Mouse (Mus musculus) lung, embryonic 16.5 days (tissue): ENCODE data around the gene Snx32. TPM values are rescaled to one million over a fixed set of nuclear protein-coding genes. Genes with fewer than 3 reads are reported as not detected.

Source experiments
- ATAC-seq: fragments of 200-750 bp; cut with Nextera tagmentation; 2 replicates; pipeline ENCODE4 v1.8.0; 2017; ENCODE audit warnings: low read depth, mild to moderate bottlenecking, moderate library complexity
- H3K27ac ChIP-seq: fragments of 300-500 bp; sonication (generic); 2 replicates; pipeline ENCODE4 v1.5.1; 2014; ENCODE audit warnings: mild to moderate bottlenecking, control low read depth, low read length
- H3K27me3 ChIP-seq: fragments of 300-500 bp; sonication (generic); 2 replicates; pipeline ENCODE4 v1.6.1; 2014; ENCODE audit warnings: low read depth, low read length, mixed read lengths; ENCODE audit not compliant: control insufficient read depth, insufficient read depth
- H3K36me3 ChIP-seq: fragments of 300-500 bp; sonication (generic); 2 replicates; pipeline ENCODE4 v1.6.1; 2014; ENCODE audit warnings: low read length; ENCODE audit not compliant: control insufficient read depth, insufficient read depth
- H3K4me1 ChIP-seq: fragments of 300-500 bp; sonication (generic); replicated peaks from 2 replicates; pipeline ENCODE4 v1.6.1; 2014; ENCODE audit warnings: low read length, mixed read lengths; ENCODE audit not compliant: control insufficient read depth, insufficient read depth
- H3K4me2 ChIP-seq: fragments of 300-500 bp; sonication (generic); 2 replicates; pipeline ENCODE4 v1.6.1; 2014; ENCODE audit warnings: low read depth, low read length, control low read depth
- H3K4me3 ChIP-seq: fragments of 300-500 bp; sonication (generic); 2 replicates; pipeline ENCODE4 v1.5.1; 2014; ENCODE audit warnings: mild to moderate bottlenecking, low read length, control low read depth
- H3K9ac ChIP-seq: fragments of 300-500 bp; sonication (generic); 2 replicates; pipeline ENCODE4 v1.6.1; 2014; ENCODE audit warnings: low read length, control low read depth
- H3K9me3 ChIP-seq: fragments of 300-500 bp; sonication (generic); 2 replicates; pipeline ENCODE4 v1.6.1; 2016; ENCODE audit warnings: low read length; ENCODE audit not compliant: control insufficient read depth
- WGBS: fragments of 180-500 bp; shearing (Covaris S2); extraction: QIAGEN DNeasy Blood & Tissue Kit; methylation state at CpG from one replicate; pipeline ENCODE4 v1.1.7; 2014; 5-methylcytosine and 5-hydroxymethylcytosine counted together
- polyA plus RNA-seq: library from polyadenylated mRNA; unstranded; fragments of >200 nt; fragmentation: Nextera tagmentation; extraction: Ambion mirVana; gene quantifications from 2 replicates; pipeline ENCODE4 v1.2.1, GENCODE M21; 2015

The Snx32 gene
- polyA plus RNA-seq, 1 experiment from 2014 or later: 7.4 TPM

- no peaks in the 10 kb centered on the region for H3K36me3 ChIP-seq
- H3K27me3 ChIP-seq: peaks cover 31% of the 10 kb centered on the region
- no peak overlapping the region for H3K4me3 ChIP-seq
- H3K9me3 ChIP-seq: peaks cover 5% of the 10 kb centered on the region; the same call in 1 of the 2 replicates
- ATAC-seq: 0 out of 2 replicates have a peak, but pooled peaks have one; percentile 34
- peaks cover 19% of the 10 kb centered on the region for H3K4me1 ChIP-seq
- H3K9ac ChIP-seq: 0 out of 2 replicates have a peak overlapping the region, but pooled peaks have one; percentile 31
- 30% methylated on average over 7 of the region's 7 CpGs for WGBS
- no peak overlapping the region for H3K4me2 ChIP-seq
- H3K27ac ChIP-seq: no peak overlapping the region
These were observed 65.4 kb downstream of the Snx32 start for GRCm38 (mm10) chr19:5444954-5445353.

- Histone ChIP-seq H3K9me3 (peaks cover 5% of the 10 kb centered on the region; the same call in 1 of the 2 replicates), H3K4me1 (peaks cover 19% of the 10 kb centered on the region), H3K27me3 (peaks cover 29% of the 10 kb centered on the region), H3K9ac (no peak overlapping the region), H3K36me3 (no peaks in the 10 kb centered on the region), H3K4me3 (no peak overlapping the region), H3K4me2 (no peak overlapping the region), H3K27ac (no peak overlapping the region)
- no peak for ATAC-seq
- 51% methylated on average over 9 of the region's 9 CpGs for WGBS
These were observed 65.9 kb downstream of the Snx32 start for GRCm38 (mm10) chr19:5444371-5444908.

Other genes with a start within 250 kb of the Snx32 start
- gene Pacs1, start 237.4 kb downstream of the Snx32 start, polyA plus RNA-seq: 16.5 and 21.0 TPM in 2 replicates
- gene Sf3b2, start 215.1 kb downstream of the Snx32 start, polyA plus RNA-seq: 322 TPM in 2 replicates
- gene Gal3st3, start 212.2 kb downstream of the Snx32 start, polyA plus RNA-seq: 1.4 and 2.0 TPM in 2 replicates
- gene Catsper1, start 174.8 kb downstream of the Snx32 start, polyA plus RNA-seq: not detected in 2 replicates
- gene Cst6, start 161.0 kb downstream of the Snx32 start, polyA plus RNA-seq: 0.67 and 1.4 TPM in 2 replicates
- gene Eif1ad, start 143.8 kb downstream of the Snx32 start, polyA plus RNA-seq: 49.4 and 50.1 TPM in 2 replicates
- gene Banf1, start 143.4 kb downstream of the Snx32 start, polyA plus RNA-seq: 433 and 448 TPM in 2 replicates
- 67.4 and 69.7 TPM in 2 replicates for gene Sart1, start 121.8 kb downstream of the Snx32 start, polyA plus RNA-seq
- gene Tsga10ip, start 108.0 kb downstream of the Snx32 start, polyA plus RNA-seq: 1.3 and 1.5 TPM in 2 replicates
- gene Drap1, start 85.6 kb downstream of the Snx32 start, polyA plus RNA-seq: 263 and 265 TPM in 2 replicates
- 20.7 and 28.3 TPM in 2 replicates for gene AI837181, start 85.4 kb downstream of the Snx32 start, polyA plus RNA-seq
- not detected in 2 replicates for gene Fosl1, start 63.0 kb downstream of the Snx32 start, polyA plus RNA-seq
- 7.5 and 7.7 TPM in 2 replicates for gene Ccdc85b, start 52.6 kb downstream of the Snx32 start, polyA plus RNA-seq
- 111 and 119 TPM in 2 replicates for gene Fibp, start 49.9 kb downstream of the Snx32 start, polyA plus RNA-seq
- 2.2 and 3.8 TPM in 2 replicates for gene Ctsw, start 42.0 kb downstream of the Snx32 start, polyA plus RNA-seq
- 197 and 200 TPM in 2 replicates for gene Efemp2, start 36.6 kb downstream of the Snx32 start, polyA plus RNA-seq
- 45.7 and 51.4 TPM in 2 replicates for gene Mus81, start 22.1 kb downstream of the Snx32 start, polyA plus RNA-seq
- 2,553 and 2,793 TPM in 2 replicates for gene Cfl1, start 20.1 kb downstream of the Snx32 start, polyA plus RNA-seq
- gene 1700020D05Rik, start 6.8 kb downstream of the Snx32 start, polyA plus RNA-seq: not detected in 2 replicates
- gene Ovol1, start 50.1 kb upstream of the Snx32 start, polyA plus RNA-seq: 2.6 and 3.7 TPM in 2 replicates
- gene Ap5b1, start 57.5 kb upstream of the Snx32 start, polyA plus RNA-seq: 6.1 and 7.0 TPM in 2 replicates
- gene Rnaseh2c, start 91.3 kb upstream of the Snx32 start, polyA plus RNA-seq: 131 and 159 TPM in 2 replicates
- gene Kat5, start 99.7 kb upstream of the Snx32 start, polyA plus RNA-seq: 55.1 and 57.3 TPM in 2 replicates
- gene Rela, start 126.9 kb upstream of the Snx32 start, polyA plus RNA-seq: 55.5 and 62.1 TPM in 2 replicates
- 42.2 and 43.7 TPM in 2 replicates for gene Sipa1, start 153.2 kb upstream of the Snx32 start, polyA plus RNA-seq
- gene Map3k11, start 178.2 kb upstream of the Snx32 start, polyA plus RNA-seq: 37.8 and 40.1 TPM in 2 replicates
- 18.3 and 20.8 TPM in 2 replicates for gene Pcnx3, start 178.4 kb upstream of the Snx32 start, polyA plus RNA-seq
- gene Kcnk7, start 193.8 kb upstream of the Snx32 start, polyA plus RNA-seq: 0.36 and 0.50 TPM in 2 replicates
- gene Ehbp1l1, start 215.8 kb upstream of the Snx32 start, polyA plus RNA-seq: 25.3 and 25.9 TPM in 2 replicates
- 89.1 and 92.9 TPM in 2 replicates for gene Fam89b, start 219.1 kb upstream of the Snx32 start, polyA plus RNA-seq
- 52.3 and 61.9 TPM in 2 replicates for gene Ltbp3, start 230.4 kb upstream of the Snx32 start, polyA plus RNA-seq